Comparison of ENCODE assay signal across 29 mouse cellular contexts in the genomic region with DNA sequence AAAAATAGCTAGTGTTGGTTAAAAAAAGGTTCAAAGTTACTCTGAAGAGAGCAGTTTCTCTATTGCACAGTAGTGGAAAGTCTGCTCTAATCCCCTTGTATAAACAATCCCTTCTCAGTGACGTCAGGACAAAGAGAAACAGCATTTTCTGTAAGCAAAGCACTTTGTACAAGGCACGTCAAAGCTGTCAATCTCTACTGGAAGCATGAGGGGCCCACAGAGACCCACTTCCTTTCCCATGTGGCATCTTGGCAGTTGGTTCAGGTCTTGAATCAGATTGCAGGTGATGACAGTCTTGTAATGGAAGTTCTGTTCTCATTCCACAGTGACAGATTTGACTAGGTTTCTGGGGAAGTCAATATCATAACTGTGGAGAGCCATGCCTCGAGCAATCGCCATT. TPM values are rescaled to one million over a fixed set of nuclear protein-coding genes. Genes with fewer than 3 reads are reported as not detected.
DNase-seq lines count a peak whose midpoint lies in the region; ATAC-seq and TF ChIP-seq lines count a peak whose summit lies in the region.
"Had no signal": no experiment of that assay in that cellular context is flagged by ENCODE, and none has a peak within 500 bp of the region (broad histone marks: within the 10 kb centered on the region; RNA-seq: fewer than 3 reads in every experiment).

No protein-coding gene starts in this region.

- 41% methylated on average over 4 of the region's 4 CpGs for WGBS in thymus, adult 2 months
- 54% methylated on average over 4 of the region's 4 CpGs for WGBS in heart, embryonic 11.5 days (ENCODE audit: insufficient replicate concordance)

- no peak for DNase-seq in thymus, adult 2 months
- DNase-seq in thymus, postnatal 10 days (ENCODE audit: low spot score in 2 of 2): no peak
- DNase-seq in MEL (ENCODE audit: low read depth, low spot score): peak; percentile 55
- DNase-seq in induced T-regulatory cell, adult 2 months (ENCODE audit: low read depth): peak; percentile 80
- DNase-seq in cerebellum, postnatal 4 days (ENCODE audit: low spot score in 2 of 2): no peak
- no peak for DNase-seq in gastrocnemius, postnatal 14 days
- DNase-seq: adrenal gland, adult 2 months; adrenal gland, postnatal 25 days; cerebellum, adult 18-20 months; cerebellum, adult 9-11 months; cerebellum, postnatal 36 days; embryo, embryonic 11 days; gastrocnemius, postnatal 25 days; heart, postnatal 36 days had no signal

- H3K27ac ChIP-seq in thymus, adult 2 months (ENCODE audit: control insufficient read depth, insufficient read depth, low read length): peak overlapping the region; percentile 69
- peak overlapping the region; percentile 47 for H3K27ac ChIP-seq in MEL (ENCODE audit: control insufficient read depth, low read depth, low read length)
- H3K27ac ChIP-seq in heart, embryonic 11.5 days (ENCODE audit: low read depth, low read length): no peak overlapping the region
- H3K27ac ChIP-seq: embryonic facial prominence, embryonic 15.5 days; forebrain, embryonic 12.5 days; heart, embryonic 13.5 days; hindbrain, embryonic 15.5 days had no signal

- H3K27me3 ChIP-seq in thymus, adult 2 months (ENCODE audit: control insufficient read depth, insufficient read depth, low read length): no peaks in the 10 kb centered on the region
- no peaks in the 10 kb centered on the region for H3K27me3 ChIP-seq in MEL (ENCODE audit: control insufficient read depth in 1 of 2, insufficient read depth in 2 of 2, low read length in 2 of 2)
- no peaks in the 10 kb centered on the region for H3K27me3 ChIP-seq in heart, embryonic 11.5 days (ENCODE audit: control insufficient read depth, insufficient read depth, low read length)
- H3K27me3 ChIP-seq: embryonic facial prominence, embryonic 15.5 days; forebrain, embryonic 12.5 days; heart, embryonic 13.5 days; hindbrain, embryonic 15.5 days; Patski had no signal

- TF ChIP-seq POLR2A in thymus, adult 2 months (IDR thresholded peaks at IDR 0.05; ENCODE audit: control insufficient read depth, extremely low read depth, insufficient read depth, low read length, poor library complexity): no peak
- TF ChIP-seq POLR2A in MEL (IDR thresholded peaks at IDR 0.05; ENCODE audit: control insufficient read depth in 1 of 2, insufficient read depth in 1 of 2, low read depth in 1 of 2, low read length in 2 of 2, poor library complexity in 1 of 2): peak in 1 of 2 experiments; percentile 46; a peak in 1 of 4 replicates

- no peak for TF ChIP-seq RAD21 in MEL (IDR thresholded peaks at IDR 0.05; ENCODE audit: low read depth, low read length)

- no peak for TF ChIP-seq CTCF in thymus, adult 2 months (IDR thresholded peaks at IDR 0.05; ENCODE audit: borderline replicate concordance, control insufficient read depth, extremely low read depth, insufficient read depth, low read length, poor library complexity)
- no peak for TF ChIP-seq CTCF in MEL (IDR thresholded peaks at IDR 0.05 in 2 of 3, conservative IDR thresholded peaks at IDR 0.05 in 1 of 3; ENCODE audit: control insufficient read depth in 1 of 3, insufficient read depth in 1 of 3, low read depth in 2 of 3, low read length in 3 of 3, poor library complexity in 1 of 3, severe bottlenecking in 1 of 3)

- no peaks in the 10 kb centered on the region for H3K79me2 ChIP-seq in MEL (ENCODE audit: control insufficient read depth, insufficient read depth, low read length, poor library complexity)

- peaks cover 11% of the 10 kb centered on the region for H3K4me1 ChIP-seq in thymus, adult 2 months (replicated peaks; ENCODE audit: control insufficient read depth, insufficient read depth, low read length)
- no peaks in the 10 kb centered on the region for H3K4me1 ChIP-seq in MEL (ENCODE audit: control insufficient read depth in 1 of 2, insufficient read depth in 2 of 2, low read length in 2 of 2)
- H3K4me1 ChIP-seq in heart, embryonic 11.5 days (ENCODE audit: control insufficient read depth, insufficient read depth, low read length): no peaks in the 10 kb centered on the region
- H3K4me1 ChIP-seq: embryonic facial prominence, embryonic 15.5 days; forebrain, embryonic 12.5 days; heart, embryonic 13.5 days; hindbrain, embryonic 15.5 days had no signal

- no peak for ATAC-seq in heart, embryonic 11.5 days (replicated peaks; ENCODE audit: insufficient number of reproducible peaks, low FRiP score, low TSS enrichment)
- ATAC-seq: forebrain, embryonic 16.5 days; Patski had no signal

- intact Hi-C loops in gastrocnemius, postnatal 14 days (cut with DNase I; ENCODE audit: low total_unique reads): no loop called here

- no peak overlapping the region for H3K4me2 ChIP-seq in heart, embryonic 11.5 days
- H3K4me2 ChIP-seq: embryonic facial prominence, embryonic 15.5 days; forebrain, embryonic 12.5 days; heart, embryonic 13.5 days; hindbrain, embryonic 15.5 days had no signal

- no peak overlapping the region for H3K4me3 ChIP-seq in thymus, adult 2 months (ENCODE audit: control insufficient read depth, insufficient read depth, low read length)
- peak overlapping the region in 1 of 2 experiments; percentile 5; a peak in 1 of 4 replicates for H3K4me3 ChIP-seq in MEL (ENCODE audit: control insufficient read depth in 1 of 2, insufficient read depth in 1 of 2, low read depth in 2 of 2, low read length in 2 of 2)
- H3K4me3 ChIP-seq in heart, embryonic 11.5 days (ENCODE audit: low read depth, low read length): no peak overlapping the region
- H3K4me3 ChIP-seq: embryonic facial prominence, embryonic 15.5 days; forebrain, embryonic 12.5 days; heart, embryonic 13.5 days; hindbrain, embryonic 15.5 days had no signal

- no peaks in the 10 kb centered on the region for H3K36me3 ChIP-seq in thymus, adult 2 months (ENCODE audit: control insufficient read depth, insufficient read depth, low read length)
- H3K36me3 ChIP-seq in MEL (ENCODE audit: control insufficient read depth in 1 of 2, insufficient read depth in 2 of 2, low read length in 2 of 2): no peaks in the 10 kb centered on the region; a peak in 1 of 4 replicates
- no peaks in the 10 kb centered on the region for H3K36me3 ChIP-seq in heart, embryonic 11.5 days (ENCODE audit: control insufficient read depth, insufficient read depth, low read length)
- H3K36me3 ChIP-seq: embryonic facial prominence, embryonic 15.5 days; forebrain, embryonic 12.5 days; G1E; heart, embryonic 13.5 days; hindbrain, embryonic 15.5 days had no signal

- TF ChIP-seq EP300 in MEL (IDR thresholded peaks at IDR 0.05; ENCODE audit: low read depth in 1 of 2, low read length in 2 of 2): no peak

- H3K9me3 ChIP-seq in MEL (replicated peaks; ENCODE audit: insufficient read depth, low read length): no peaks in the 10 kb centered on the region
- H3K9me3 ChIP-seq in heart, embryonic 11.5 days (replicated peaks; ENCODE audit: control insufficient read depth, low read length): no peaks in the 10 kb centered on the region
- H3K9me3 ChIP-seq: embryonic facial prominence, embryonic 15.5 days; forebrain, embryonic 12.5 days; G1E; heart, embryonic 13.5 days; hindbrain, embryonic 15.5 days had no signal

- H3K9ac ChIP-seq in MEL (ENCODE audit: control insufficient read depth, low read depth, low read length, poor library complexity, severe bottlenecking): no peak overlapping the region
- no peak overlapping the region for H3K9ac ChIP-seq in heart, embryonic 11.5 days (ENCODE audit: low read depth, low read length)
- H3K9ac ChIP-seq: embryonic facial prominence, embryonic 15.5 days; forebrain, embryonic 12.5 days; heart, embryonic 13.5 days; hindbrain, embryonic 15.5 days had no signal

TF ChIP-seq in MEL, 35 proteins besides CTCF, POLR2A, EP300 and RAD21:
- no peak for TF ChIP-seq SMC3 (IDR thresholded peaks at IDR 0.05; ENCODE audit: low read depth, low read length)
- TF ChIP-seq E2F4 (IDR thresholded peaks at IDR 0.05; ENCODE audit: borderline replicate concordance, low read depth, low read length): no peak
- TF ChIP-seq MXI1 (IDR thresholded peaks at IDR 0.05; ENCODE audit: low read depth, low read length): no peak
- no peak for TF ChIP-seq ZMIZ1 (IDR thresholded peaks at IDR 0.05; ENCODE audit: low read depth, low read length)

RNA-seq across cellular contexts. Expression of a gene that starts 21.9 kb away (rescaled TPM):
- 1.9 and 2.7 TPM in 2 replicates for polyA plus RNA-seq in thymus, adult 2 months (2012; rRNA removed)
- 6.2 and 10.8 TPM in 2 replicates for total RNA-seq in MEL (2012; rRNA removed)
- 1 to 10 TPM in 1 of 2 experiments, not detected in 1; 4.1 TPM for polyA plus RNA-seq in MEL (2012; ENCODE audit: insufficient read depth in 1 of 2, insufficient read length in 2 of 2, low read depth in 1 of 2, low replicate concordance in 2 of 2, missing spikeins in 1 of 2)
- polyA plus RNA-seq in heart, embryonic 11.5 days (2014; fragmentation: Nextera tagmentation; extraction: Ambion mirVana): 0.39 TPM in 1 of 2 replicates, not detected in the other
- total RNA-seq in gastrocnemius, postnatal 14 days (2021): 1 to 10 TPM in 1 of 2 experiments, under 1 TPM in 1; 0.78 to 1.2 TPM
- polyA plus RNA-seq: C2C12, G1E, Patski had no signal

RNA-seq across cellular contexts. Expression of a gene that starts 41.5 kb away (rescaled TPM):
- 0.88 and 3.2 TPM in 2 replicates for polyA plus RNA-seq in thymus, adult 2 months (2012; rRNA removed)
- 0.04 TPM in 1 of 2 replicates, not detected in the other for total RNA-seq in MEL (2012; rRNA removed)
- under 1 TPM in 1 of 2 experiments, not detected in 1; 0.68 TPM for polyA plus RNA-seq in MEL (2012; ENCODE audit: insufficient read depth in 1 of 2, insufficient read length in 2 of 2, low read depth in 1 of 2, low replicate concordance in 2 of 2, missing spikeins in 1 of 2)
- 0.03 and 1.1 TPM in 2 replicates for polyA plus RNA-seq in heart, embryonic 11.5 days (2014; fragmentation: Nextera tagmentation; extraction: Ambion mirVana)
- under 1 TPM; 0.11 to 0.47 TPM for total RNA-seq in gastrocnemius, postnatal 14 days (2021)
- polyA plus RNA-seq: C2C12, G1E, Patski had no signal

RNA-seq across cellular contexts. Expression of a gene that starts 58.0 kb away (rescaled TPM):
- 0.52 and 0.90 TPM in 2 replicates for polyA plus RNA-seq in thymus, adult 2 months (2012; rRNA removed)
- total RNA-seq in MEL (2012; rRNA removed): not detected in 2 replicates
- not detected for polyA plus RNA-seq in MEL (2012; ENCODE audit: insufficient read depth in 1 of 2, insufficient read length in 2 of 2, low read depth in 1 of 2, low replicate concordance in 2 of 2, missing spikeins in 1 of 2)
- not detected in 2 replicates for polyA plus RNA-seq in heart, embryonic 11.5 days (2014; fragmentation: Nextera tagmentation; extraction: Ambion mirVana)
- not detected for total RNA-seq in gastrocnemius, postnatal 14 days (2021)
- total RNA-seq: adrenal gland, adult 2 months; adrenal gland, postnatal 25 days; gastrocnemius, adult 18-20 months; gastrocnemius, postnatal 25 days; heart, adult 8-10 months; heart, postnatal 36 days had no signal
- polyA plus RNA-seq: adrenal gland, adult 2 months; C2C12; embryonic facial prominence, embryonic 11.5 days; forebrain, embryonic 12.5 days; forebrain, embryonic 16.5 days; G1E; heart, postnatal 0 days; hindbrain, embryonic 11.5 days; hindbrain, embryonic 15.5 days; intestine, embryonic 14.5 days; Patski had no signal

Comparison
In these comparisons a context has a peak if more than half of its experiments do, and no peak if none do; other contexts are left out.
1. DNase-seq: peak in MEL (single experiment) and induced T-regulatory cell, adult 2 months (single experiment); none in thymus, adult 2 months (single experiment), thymus, postnatal 10 days (0 of 2), cerebellum, postnatal 4 days (0 of 2) and gastrocnemius, postnatal 14 days (single experiment).